Mouse (Mus musculus) mouse trophoblast stem cell (cell line): Measurements from ENCODE around the gene Zbtb44.
"Not testable (repeated sequence)": the region's sequence is repeated elsewhere in the genome, so short reads cannot be mapped to it uniquely, and the experiment has no call there.

Source experiments
- in situ Hi-C, 2 experiments: fragments of 300-500 bp; cut with MseI, MboI; formaldehyde crosslinking; loops; 2 replicates in 1 of 2; 3 replicates in 1 of 2; pipeline ENCODE4 v1.15.1; 2025

Zbtb44 gene

DNA sequence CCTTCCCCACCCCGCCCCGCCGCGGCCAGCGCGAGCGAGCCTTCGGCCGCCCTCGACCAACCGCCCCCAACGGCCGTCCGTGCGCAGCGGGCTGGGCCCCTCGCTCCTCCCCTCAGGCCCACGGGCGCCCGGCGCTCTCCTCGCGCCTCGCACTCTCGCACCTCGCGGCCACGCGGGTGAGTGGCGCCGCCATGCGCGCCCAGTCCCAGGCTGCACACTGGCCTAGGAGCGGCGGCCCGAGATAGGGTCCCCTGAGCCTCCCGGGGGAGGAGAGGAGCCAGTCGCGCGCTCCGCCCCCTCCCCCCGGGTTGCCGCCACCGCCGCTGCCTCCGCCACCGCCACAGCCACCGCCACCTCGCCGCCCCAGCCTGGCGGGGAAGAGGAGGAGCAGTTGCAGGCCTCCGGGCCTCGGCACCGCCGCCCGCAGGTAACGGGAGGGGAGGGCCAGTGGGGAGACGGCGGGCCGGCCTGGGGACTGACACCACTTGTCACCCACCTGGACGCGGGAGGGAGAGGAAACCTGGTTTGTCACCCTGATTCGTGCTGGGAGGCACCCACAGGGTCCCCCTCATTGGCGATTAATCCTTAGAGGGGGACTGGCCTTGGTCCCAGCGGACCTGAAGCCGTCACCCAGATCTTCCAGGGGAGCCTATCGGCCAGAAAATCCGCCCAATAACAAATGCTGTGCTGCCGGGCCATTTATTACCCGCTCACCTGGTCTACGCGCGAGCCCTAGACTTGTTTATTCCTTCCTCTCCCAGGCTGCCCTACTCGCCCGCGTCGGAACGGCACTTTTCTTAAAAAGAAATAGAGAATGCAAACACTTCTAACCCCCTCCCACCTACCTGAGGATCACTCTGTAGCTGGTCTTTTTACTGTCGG, at the start of gene Zbtb44:
TSS of gene Zbtb44 (plus strand) at position 113 of the 882 bp plus-strand sequence.
- in situ Hi-C loops, result no loop called here

DNA sequence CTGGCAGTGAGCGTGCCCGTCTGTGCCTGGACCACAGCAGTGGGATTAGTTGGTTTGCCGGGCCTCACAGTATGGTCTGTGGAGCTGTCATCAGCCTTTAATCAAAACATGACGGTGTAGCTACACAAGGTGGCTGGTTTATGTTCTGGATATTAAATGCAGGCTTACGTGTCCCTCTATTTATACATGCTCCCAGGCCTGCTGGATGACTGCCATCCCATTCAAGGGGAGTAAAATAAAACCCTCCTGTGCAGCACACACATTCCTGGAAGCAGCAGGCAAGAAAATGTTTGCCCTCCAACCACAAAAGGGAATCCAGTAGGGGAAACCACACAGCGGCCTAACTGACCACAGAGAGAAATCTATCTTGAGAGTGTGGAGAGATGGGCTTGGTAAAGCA, 44.7 kb upstream of the Zbtb44 start:
- in situ Hi-C loops, result no loop called here

DNA sequence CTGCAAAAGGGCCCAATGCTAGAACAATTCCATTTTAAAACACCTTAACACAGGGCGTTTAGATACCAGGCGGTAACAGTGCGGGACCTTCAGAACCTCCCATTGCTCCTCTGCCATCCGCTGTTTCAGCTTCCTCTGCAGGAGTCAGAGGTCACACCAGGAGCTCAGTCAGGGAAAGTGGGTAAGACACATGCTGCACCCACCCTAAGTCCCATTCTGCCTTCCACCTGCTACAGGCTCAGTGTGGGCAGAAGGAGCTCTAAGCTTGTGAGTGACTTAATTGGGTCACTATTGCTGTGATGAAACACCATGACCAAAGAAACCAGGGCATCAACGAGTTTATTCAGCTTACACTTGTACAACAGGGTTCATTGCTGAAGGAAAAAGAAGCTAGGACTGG, 37.3 kb upstream of the Zbtb44 start:
- in situ Hi-C loops, result no loop called here

DNA sequence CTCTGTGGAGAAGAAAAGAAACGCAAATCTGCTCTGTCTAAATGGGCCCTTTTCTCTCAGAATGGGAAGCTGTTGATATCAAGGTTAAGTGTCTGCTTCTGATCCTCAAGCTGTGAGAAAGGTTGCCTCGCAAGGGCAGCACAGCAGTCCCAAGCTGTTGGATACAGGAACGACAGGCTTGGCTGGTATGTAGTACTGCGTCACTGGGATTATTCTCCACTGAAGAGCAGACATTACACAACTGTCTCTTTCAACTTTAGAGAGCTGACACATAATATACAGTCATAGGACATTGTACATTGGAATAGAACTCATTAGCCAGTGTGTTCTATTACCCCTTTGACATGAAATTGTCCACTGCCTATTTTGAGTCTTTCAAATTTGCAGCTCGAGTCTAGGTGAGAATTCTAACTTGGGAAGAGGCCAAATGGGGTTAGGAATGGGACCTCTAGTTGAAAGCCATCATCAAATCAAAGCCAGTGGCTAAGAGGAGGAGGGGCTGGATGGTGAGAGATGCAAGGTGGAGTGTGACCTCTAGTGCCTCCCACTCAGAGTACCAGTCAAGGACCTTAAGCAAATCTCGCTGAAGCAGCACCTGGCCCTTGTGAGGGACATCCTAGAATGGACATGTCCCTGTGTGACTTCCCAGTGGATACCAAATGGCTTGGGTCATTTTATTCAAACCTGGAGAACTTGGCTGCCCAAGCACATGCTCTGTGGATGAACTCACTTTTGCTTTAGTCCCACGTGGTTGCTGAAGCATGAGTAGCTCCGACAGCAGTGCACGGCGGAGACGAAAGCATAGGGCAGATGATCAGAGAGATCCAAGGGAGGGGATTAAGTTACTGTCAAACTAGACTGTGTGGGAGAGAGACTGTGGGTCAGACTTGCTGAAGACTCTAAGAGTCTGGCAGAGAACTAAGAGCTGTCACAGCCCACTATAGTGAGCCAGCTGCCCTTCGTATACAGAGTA, 33.6 kb upstream of the Zbtb44 start:
- in situ Hi-C loops, result no loop called here

DNA sequence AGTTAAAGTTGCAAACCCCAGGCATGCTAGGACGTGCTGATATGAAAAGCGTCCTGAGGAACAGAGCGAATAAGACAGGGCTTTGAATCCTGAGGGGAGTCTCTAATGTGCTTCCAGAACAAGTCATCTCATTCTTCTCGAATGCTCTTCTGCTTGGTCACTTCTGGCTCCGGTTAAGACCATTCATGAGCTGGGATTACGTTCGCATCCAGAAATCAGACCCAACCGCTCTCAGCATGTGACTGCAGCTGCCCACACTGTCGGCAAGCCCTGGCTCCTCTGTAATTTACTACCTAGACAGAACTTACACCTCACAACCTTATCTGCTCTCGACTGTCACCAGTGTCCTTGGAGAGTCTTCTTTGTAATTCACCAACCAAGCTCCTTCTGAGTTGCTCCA, 29.8 kb upstream of the Zbtb44 start:
- in situ Hi-C loops, result no loop called here

DNA sequence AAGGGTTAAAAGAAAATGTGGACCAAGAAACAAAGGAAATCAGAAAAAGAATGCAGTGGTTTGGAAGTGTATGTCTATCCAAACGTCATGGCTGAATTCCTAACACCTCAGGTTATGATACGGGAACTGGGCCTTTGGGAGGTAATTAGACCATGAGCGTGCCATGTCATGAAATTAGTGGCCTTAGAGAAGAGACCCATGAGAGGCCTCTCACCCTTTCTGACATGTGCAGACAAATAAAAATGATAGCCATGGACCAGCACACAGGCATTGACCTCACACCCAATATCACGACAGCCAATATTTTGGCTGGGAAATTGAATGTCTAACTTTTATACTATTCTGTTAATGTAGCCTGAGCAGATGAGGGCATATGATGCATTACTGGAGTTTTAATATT, 27.9 kb upstream of the Zbtb44 start:
- in situ Hi-C loops, result no loop called here

DNA sequence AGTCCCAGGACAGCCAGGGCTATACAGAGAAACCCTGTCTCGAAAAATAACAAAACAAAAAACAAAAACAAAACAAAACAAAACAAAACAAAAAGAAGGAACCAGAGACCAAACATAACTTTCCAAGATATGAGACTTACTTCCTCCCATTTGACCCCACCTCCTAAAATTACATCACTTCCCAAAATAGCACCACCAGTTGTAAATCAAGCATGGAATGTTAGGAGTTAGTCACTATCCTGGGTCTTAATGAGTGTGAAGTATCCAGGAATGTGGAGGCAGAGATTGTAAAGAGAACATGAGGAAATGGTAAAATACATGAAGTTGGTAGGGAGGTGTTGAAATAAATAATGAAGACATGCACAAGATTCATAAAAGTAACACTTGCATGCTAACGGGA, 21.1 kb upstream of the Zbtb44 start:
- in situ Hi-C loops, result no loop called here

DNA sequence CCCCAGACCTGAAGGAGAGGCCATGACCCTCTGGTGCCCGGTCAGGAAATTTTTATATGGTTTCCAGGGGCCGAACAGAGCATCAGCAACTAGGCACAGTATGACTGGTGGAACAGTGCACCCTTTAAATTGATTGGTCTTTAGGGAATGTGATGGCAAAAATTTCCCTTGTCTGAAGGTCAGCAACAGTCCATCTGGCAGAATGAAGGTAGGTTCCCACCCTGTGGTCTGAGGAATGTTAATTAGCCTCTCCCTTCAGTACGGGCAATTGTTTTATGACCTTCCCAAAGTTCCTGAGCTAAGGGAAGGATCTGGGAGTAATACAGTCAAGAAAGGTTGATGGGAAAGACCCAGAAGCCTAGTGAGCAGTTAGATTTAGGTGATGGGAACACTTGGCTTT, 20.4 kb upstream of the Zbtb44 start:
- in situ Hi-C loops, result no loop called here

DNA sequence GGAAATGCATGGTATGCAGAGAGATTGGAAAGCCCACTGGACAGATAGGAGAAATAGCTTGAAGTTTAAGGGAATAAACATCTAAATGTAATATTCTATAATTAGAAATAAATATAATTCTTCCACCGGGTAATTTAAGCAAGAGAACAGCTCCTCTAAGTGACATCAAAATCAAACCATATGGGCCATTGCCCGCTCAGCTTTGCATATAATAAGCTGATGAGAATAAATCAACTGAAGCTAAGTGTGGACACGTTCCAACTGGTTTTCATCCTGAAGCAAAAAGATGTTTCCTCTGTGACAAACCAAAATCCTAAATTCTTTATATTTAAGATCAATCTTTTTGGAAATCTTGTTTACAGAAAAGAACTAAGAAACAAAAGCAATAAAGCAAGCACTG, 19.7 kb upstream of the Zbtb44 start:
- in situ Hi-C loops, result no loop called here

DNA sequence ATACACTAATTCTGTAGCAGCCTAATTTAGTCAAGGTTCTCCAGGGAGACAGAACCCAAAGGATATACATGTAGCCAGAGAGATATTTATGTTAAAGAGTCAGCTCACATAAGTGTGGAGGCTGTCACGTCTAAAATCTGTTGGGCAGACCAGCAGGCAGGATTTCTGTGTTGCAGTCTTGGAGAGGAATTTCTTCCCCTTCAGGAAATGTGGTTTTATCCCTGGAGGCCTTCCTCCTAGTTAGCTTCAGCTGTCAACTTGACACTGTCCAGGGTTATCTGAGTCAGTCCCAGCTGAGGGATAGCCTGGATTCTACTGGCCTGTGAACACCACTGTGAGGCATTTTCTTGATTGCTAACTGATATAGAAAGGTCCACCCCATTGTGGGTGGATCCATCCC, 18.9 kb upstream of the Zbtb44 start:
- in situ Hi-C loops, result no loop called here

DNA sequence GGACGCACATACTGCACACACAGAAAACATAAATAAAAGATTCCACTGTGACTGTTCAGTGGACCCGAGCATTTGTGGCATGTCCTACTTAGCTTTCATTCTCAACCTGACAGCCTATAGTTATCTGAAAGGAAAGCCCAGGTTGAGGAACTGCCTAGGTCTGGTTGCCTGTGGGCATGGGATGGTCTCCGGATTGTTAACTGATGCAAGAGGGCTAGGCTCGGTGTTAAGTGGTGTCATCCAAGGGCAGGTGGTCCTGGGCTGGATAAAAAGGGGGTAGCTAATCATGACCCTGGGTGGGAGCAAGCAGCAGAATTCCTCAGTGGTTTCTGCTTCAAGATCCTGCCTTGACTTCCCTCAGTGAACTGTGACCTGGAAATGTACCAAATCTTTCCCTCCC, 17.8 kb upstream of the Zbtb44 start:
- in situ Hi-C loops, result no loop called here

DNA sequence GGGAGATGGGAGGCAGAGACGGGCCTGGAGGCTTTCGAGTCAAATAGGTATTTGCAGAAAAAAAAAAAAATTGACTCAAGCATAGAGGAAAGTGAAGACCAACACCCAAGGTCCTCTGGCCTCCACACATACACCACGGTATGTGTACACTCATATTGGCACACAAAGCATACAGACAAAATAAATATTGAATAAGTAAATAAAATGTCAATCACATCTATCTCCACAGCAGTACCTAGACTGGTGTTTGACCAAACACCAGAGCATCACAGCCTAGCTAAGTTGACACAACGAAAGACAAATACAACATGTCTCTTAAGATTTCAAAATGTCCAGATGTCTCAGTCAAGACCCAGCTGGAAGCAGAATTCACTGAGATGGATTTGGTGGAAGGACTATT, 17.0 kb upstream of the Zbtb44 start:
- in situ Hi-C loops, result no loop called here

DNA sequence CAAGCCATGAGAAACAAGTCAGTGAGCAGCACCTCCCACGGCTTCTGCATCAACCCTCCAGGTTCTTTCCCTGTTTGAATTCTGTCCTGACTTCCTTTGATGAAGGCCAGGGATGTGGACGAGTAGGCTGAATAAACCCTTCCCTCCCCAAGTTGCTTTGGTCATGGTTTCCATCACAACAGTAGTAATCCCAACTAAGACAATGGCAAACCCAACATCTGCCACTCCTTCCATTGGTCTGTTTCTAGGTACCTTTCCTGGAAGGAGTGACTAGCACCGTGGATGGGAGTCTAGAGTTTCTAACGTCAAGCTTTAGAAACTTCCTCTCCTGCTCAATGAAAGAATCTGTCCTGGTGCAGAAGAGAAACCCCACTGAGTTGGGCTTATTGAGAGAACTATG, 12.8 kb upstream of the Zbtb44 start:
- in situ Hi-C loops, result no loop called here

DNA sequence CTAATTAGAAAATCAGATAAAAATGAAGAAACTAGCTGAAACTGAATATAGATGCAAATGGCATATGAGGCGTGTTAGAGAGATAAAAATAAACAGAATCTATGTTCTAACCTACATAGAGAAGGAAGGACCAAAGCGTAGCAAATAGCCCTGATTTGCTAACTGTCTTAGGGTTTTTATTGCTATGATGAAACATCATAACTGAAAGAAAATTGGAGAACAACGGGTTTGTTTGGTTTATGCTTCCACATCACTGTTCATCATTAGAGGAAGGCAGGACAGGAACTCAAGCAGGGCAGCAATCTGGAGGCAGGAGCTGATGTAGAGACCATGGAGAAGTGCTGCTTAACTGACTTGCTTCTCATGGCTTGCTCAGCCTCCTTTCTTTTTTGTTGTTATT, 12.3 kb upstream of the Zbtb44 start:
- in situ Hi-C loops, result no loop called here

DNA sequence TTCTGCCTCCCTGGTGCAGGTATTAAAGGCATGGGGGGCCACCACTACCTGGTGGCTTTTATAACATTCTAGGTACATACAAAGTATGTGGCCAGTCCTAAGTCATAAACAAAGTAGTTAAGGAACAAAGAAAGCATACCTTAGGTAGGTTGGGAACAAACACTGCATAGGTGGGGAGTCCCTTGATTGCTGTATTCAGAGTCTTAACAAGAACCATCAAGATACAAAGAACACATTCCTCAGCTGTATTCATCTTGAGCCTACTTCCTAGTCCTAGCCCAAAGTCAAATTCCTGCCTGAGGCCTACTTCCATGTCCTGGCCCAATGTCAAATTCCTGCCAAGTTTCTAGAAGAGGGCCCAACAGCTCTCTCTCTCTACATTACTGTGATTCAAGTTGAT, 11.7 kb upstream of the Zbtb44 start:
- in situ Hi-C loops, result no loop called here

DNA sequence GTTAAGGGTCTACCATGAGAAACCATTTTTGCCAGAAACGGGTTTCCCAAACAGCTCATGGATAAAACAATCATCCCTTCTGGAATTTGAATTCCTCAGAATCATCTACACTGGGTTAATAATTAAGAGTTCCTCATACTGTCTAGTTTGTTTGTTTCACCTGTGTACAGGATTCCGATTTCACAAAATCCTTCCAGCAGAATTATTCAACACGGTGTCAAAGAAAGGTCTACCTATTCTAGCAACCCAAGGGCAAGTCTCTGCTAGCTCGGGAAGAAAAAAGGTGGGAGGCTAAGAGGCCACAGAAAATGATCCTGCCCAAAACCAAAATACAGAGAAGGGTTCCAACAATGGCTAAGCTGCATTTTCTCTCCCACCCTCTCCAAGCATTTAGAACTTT, 2.2 kb upstream of the Zbtb44 start:
- in situ Hi-C loops, result no loop called here

DNA sequence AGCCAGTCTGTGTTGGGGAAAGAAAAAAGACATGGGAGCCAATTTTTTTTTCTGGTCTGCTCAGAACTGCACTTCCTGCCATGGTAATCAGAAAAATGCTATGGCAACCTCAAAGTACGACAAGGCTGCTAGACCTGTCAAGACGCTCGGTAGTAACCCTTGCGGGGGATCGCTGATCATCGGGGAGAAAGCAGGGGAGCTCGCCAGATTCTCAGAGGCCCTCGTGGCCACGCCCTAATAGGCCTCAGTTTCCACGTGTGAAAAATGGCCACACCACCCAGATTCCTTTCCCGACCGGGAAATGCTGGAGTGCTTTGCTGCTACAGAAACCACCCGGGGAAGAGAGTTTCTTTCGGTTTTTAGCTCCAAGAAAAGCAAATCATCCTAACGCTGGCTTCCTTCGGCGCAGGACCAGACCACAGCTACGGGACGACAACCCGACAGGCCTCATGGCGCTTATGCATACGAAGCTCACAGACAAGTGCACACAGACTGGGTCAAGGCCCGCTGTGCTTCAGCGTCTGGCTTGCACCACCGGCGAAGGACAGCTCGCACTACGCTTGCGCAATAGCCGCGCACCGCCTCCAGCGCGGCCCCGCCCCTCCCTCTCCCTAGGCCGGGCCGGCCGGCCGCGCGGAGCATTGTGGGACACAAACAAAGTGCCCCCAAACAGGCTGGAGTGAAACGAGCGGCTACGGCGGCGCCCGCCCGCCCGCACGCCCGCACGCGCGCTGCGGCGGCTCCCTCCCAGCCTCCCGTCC, 513 bp upstream of the Zbtb44 start:
- in situ Hi-C loops, result no loop called here

DNA sequence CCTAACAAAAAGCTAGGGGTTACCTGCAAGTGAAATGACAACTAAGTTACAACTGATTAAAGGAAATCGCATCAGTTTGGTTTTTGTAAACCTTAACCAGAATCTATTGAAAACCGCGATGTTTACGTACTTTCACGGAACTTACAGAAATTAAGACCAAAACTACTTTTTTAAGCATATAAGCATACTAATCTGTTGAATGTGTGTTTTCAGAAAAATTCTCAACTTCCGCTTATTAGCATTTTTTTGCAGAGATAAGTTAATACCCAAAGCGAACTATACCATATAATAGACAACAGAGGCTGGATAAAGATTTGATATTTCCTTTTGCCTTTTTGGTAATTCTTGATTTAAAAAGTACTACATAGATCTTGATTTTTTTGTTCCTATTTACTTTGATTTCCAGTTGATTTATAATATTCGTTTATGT, 985 bp downstream of the Zbtb44 start:
- in situ Hi-C loops, result no loop called here

DNA sequence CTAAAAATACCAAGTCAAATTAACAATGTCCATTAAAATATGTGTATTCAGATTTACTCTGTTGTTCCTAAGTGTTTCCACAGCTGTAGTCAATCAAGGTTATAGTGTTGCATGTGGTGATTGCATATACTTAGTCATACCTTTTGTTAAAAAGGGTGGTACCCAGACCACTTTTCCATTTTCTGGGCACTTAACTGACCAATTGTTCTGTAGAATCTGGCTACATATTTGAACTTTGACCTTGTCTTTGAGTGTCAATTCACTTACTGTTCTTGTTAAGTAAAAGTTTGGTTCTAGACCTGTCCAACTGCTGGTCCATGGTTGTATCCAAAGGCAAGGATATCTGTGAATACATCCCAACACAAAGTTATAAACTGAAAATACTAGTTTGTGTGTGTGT, 2.1 kb downstream of the Zbtb44 start:
- in situ Hi-C loops, result no loop called here

DNA sequence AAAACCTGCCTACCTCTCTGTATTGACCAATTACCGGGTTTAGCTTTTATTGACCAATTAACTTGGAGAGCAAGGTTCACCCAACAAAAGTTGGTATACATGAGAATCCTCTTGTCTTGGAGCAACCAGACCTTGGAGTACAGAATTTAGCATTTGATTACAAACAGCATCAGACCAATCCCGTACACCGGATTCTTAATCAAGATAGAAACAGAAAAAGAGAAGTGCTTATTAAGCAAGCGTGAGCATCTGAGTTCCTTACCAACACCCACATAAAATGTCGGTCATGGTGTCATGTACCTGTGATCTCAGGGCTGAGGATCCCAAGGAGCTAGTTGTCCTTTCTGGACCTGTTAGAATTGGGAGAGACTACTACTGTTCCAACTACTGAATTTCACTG, 19.8 kb downstream of the Zbtb44 start:
- in situ Hi-C loops, result no loop called here

DNA sequence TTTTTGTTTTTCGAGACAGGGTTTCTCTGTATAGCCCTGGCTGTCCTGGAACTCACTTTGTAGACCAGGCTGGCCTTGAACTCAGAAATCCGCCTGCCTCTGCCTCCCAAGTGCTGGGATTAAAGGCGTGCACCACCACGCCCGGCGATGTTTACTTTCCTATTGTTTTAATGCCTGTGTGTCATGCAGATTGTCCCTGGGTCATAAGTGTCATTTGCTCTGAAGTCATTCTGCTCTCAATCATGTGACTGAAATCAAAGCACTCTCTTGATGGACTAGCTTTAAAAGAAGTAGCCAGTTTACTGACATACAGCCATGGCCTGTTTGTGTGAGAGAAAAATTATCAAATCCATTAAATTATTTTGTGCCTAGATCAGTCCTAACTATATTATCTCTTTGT, 21.1 kb downstream of the Zbtb44 start:
- in situ Hi-C loops, result not testable (repeated sequence)

DNA sequence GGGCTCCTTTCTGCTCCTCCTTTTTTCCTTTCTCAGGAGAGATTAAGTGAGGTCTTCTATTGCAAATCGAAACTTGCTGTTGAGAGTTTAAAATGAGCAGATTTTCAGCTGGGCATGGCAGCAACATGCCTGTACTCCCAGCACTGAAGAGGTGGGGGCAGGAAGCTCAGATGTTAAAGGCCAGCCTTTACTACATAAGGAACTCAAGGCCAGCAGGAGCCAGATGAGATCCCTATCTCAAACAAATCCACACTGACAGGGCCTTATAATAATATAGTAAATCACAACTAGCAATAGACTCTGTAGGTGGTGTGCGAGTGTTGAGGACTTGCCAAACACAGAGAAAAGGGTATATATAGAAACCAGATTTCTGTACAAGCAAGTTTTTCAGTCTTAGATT, 28.3 kb downstream of the Zbtb44 start:
- in situ Hi-C loops, result no loop called here
